Mouse (Mus musculus): ENCODE results near the gene Dnajb14.

GRCm38 (mm10) chr3:137927010-137927409, 59.5 kb downstream of the Dnajb14 start:
- TF ChIP-seq CTCF (IDR thresholded peaks at IDR 0.05; ENCODE audit: control insufficient read depth, insufficient read depth, insufficient read length) (no peak), USF1 (IDR thresholded peaks at IDR 0.05; ENCODE audit: low read depth) (no peak), MYOG (IDR thresholded peaks at IDR 0.05; ENCODE audit: control insufficient read depth, extremely low read depth, insufficient read length) (no peak), MAX (IDR thresholded peaks at IDR 0.05) (no peak), MYOD1 (IDR thresholded peaks at IDR 0.05; ENCODE audit: control insufficient read depth, insufficient read length, low read depth) (no peak)

All from C2C12 (cell line).